Mouse (Mus musculus) neural tube, embryonic 13.5 days (tissue): ENCODE data around the gene Cyp24a1. TPM values are rescaled to one million over a fixed set of nuclear protein-coding genes. Genes with fewer than 3 reads are reported as not detected.

Experiments used
- polyA plus RNA-seq: library from polyadenylated mRNA; unstranded; fragments of >200 nt; fragmentation: Nextera tagmentation; extraction: Ambion mirVana; gene quantifications from 2 replicates; pipeline ENCODE4 v1.2.1, GENCODE M21; 2015

The Cyp24a1 gene
- polyA plus RNA-seq, 1 experiment from 2014 or later: not detected

Other genes with a start within 250 kb of the Cyp24a1 start
- 15.6 and 15.7 TPM in 2 replicates for gene Bcas1, start 69.3 kb downstream of the Cyp24a1 start, polyA plus RNA-seq
- 170 and 171 TPM in 2 replicates for gene Pfdn4, start 717 bp downstream of the Cyp24a1 start, polyA plus RNA-seq
- gene 4930470P17Rik, start 104.9 kb upstream of the Cyp24a1 start, polyA plus RNA-seq: not detected in 2 replicates
- gene Dok5, start 234.7 kb upstream of the Cyp24a1 start, polyA plus RNA-seq: 72.6 TPM in 2 replicates